Mouse (Mus musculus) intestine, embryonic 15.5 days (tissue): ENCODE results near the gene Sqstm1. TPM values are rescaled to one million over a fixed set of nuclear protein-coding genes. Genes with fewer than 3 reads are reported as not detected.
A peak's percentile ranks its signal among the peaks of the same experiment; 100 is the strongest.

ENCODE experiments used
- ATAC-seq: fragments of 200-750 bp; cut with Nextera tagmentation; 2 replicates; pipeline ENCODE4 v1.8.0; 2017; ENCODE audit warnings: moderate TSS enrichment, moderate library complexity
- H3K27ac ChIP-seq: fragments of 300-500 bp; sonication (generic); 2 replicates; pipeline ENCODE4 v1.5.1; 2015; ENCODE audit warnings: mild to moderate bottlenecking, inconsistent platforms
- H3K27me3 ChIP-seq: fragments of 300-500 bp; sonication (generic); replicated peaks from 2 replicates; pipeline ENCODE4 v1.6.1; 2015; ENCODE audit warnings: inconsistent platforms
- H3K36me3 ChIP-seq: fragments of 300-500 bp; sonication (generic); 2 replicates; pipeline ENCODE4 v1.6.1; 2015; ENCODE audit warnings: inconsistent platforms
- H3K4me1 ChIP-seq: fragments of 300-500 bp; sonication (generic); replicated peaks from 2 replicates; pipeline ENCODE4 v1.6.1; 2015; ENCODE audit warnings: inconsistent platforms
- H3K4me2 ChIP-seq: fragments of 300-500 bp; sonication (generic); replicated peaks from 2 replicates; pipeline ENCODE4 v1.6.1; 2015; ENCODE audit warnings: mild to moderate bottlenecking, inconsistent platforms
- H3K4me3 ChIP-seq: fragments of 300-500 bp; sonication (generic); replicated peaks from 2 replicates; pipeline ENCODE4 v1.5.1; 2015; ENCODE audit warnings: inconsistent platforms
- H3K9ac ChIP-seq: fragments of 300-500 bp; sonication (generic); 2 replicates; pipeline ENCODE4 v1.6.1; 2015; ENCODE audit warnings: inconsistent platforms
- H3K9me3 ChIP-seq: fragments of 300-500 bp; sonication (generic); 2 replicates; pipeline ENCODE4 v1.6.1; 2016; ENCODE audit warnings: inconsistent platforms
- WGBS: fragments of 180-500 bp; shearing (Covaris S2); methylation state at CpG from one replicate; pipeline ENCODE4 v1.1.7; 2015; 5-methylcytosine and 5-hydroxymethylcytosine counted together
- polyA plus RNA-seq: library from polyadenylated mRNA; unstranded; fragments of >200 nt; fragmentation: Nextera tagmentation; extraction: Ambion mirVana; gene quantifications from 2 replicates; pipeline ENCODE4 v1.2.1, GENCODE M21; 2015

Sqstm1 gene
- polyA plus RNA-seq, 1 experiment from 2014 or later: 189 TPM

DNA sequence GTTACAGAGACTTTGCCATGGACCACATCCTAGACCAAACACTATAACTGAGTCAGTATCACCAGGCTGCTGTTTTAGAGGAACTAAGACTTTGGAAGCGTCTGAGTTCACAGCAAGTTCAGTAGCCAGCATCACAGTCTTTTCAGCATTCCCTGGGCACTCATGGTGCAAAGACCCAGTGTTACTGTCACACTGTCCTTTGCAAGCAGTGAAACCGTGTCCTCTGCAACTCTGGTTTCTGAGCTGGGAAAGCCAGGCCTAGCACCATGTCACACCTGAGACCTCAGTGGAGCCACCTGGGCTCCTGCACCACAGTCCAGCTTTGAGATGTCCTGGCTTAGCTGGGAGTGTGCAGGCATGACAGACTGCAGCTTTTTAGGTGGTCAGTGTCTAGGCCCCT, 11.7 kb downstream of the Sqstm1 start:
- Histone ChIP-seq H3K27me3 (no peaks in the 10 kb centered on the region), H3K4me1 (no peaks in the 10 kb centered on the region; the same call in 1 of the 2 replicates), H3K36me3 (peaks cover 43% of the 10 kb centered on the region), H3K4me2 (no peak overlapping the region), H3K9me3 (no peaks in the 10 kb centered on the region), H3K9ac (no peak overlapping the region), H3K4me3 (no peak overlapping the region), H3K27ac (no peak overlapping the region)
- no peak for ATAC-seq
- WGBS: 89% methylated on average over 2 of the region's 2 CpGs

DNA sequence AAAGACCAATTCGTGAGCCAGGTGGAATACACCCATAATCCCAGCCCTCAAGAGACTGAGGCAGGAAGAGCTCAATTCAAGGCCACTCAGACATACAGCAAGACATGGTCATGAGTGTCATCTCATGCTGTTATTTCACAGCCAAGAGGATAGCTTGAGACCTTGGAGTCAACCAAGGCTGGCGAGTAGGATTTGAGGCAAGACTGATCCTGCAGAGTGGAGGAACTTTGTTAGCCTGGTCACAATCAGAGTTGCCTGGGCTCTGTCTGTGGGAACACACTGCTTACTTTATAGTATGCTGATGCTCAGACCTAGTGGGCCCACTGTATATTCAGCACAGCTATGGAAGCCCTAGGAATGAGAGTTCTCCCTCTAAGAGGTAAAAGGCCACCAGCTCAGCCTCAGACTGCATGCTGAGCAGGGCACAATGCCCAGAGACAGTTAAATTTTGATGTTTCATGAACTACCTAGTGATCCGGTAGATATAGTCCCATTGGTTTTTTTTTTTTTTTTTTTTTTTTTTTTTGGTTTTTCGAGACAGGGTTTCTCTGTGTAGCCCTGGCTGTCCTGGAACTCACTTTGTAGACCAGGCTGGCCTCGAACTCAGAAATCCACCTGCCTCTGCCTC, 12.3 kb downstream of the Sqstm1 start:
- H3K27me3 ChIP-seq: no peaks in the 10 kb centered on the region
- H3K4me2 ChIP-seq: no peak overlapping the region
- no peaks in the 10 kb centered on the region for H3K9me3 ChIP-seq
- no peak overlapping the region for H3K4me3 ChIP-seq
- H3K4me1 ChIP-seq: no peaks in the 10 kb centered on the region; the same call in 1 of the 2 replicates
- H3K9ac ChIP-seq: no peak overlapping the region
- no peak for ATAC-seq
- no peak overlapping the region for H3K27ac ChIP-seq
- peaks cover 40% of the 10 kb centered on the region for H3K36me3 ChIP-seq
- WGBS: 94% methylated on average over 4 of the region's 5 CpGs

DNA sequence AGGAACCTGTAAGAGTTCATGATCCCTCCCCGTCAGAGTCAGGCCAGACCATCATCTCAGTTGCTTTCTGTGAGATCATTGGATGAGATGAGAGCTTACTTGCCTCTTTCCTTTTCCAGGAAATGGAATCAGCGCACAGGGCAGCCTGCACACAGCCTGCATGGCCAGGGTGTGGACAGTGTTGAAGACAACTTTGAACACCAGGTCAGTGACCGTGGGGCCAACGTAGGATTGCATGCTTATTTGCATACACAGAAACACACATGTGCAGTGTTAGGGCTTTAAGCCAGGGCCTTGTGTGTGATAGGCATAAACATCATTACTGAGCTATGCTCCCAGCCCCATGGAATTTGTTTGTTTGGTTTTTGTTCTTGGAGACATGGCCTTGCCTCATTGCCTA, 13.1 kb downstream of the Sqstm1 start:
- H3K36me3 ChIP-seq: peaks cover 34% of the 10 kb centered on the region

DNA sequence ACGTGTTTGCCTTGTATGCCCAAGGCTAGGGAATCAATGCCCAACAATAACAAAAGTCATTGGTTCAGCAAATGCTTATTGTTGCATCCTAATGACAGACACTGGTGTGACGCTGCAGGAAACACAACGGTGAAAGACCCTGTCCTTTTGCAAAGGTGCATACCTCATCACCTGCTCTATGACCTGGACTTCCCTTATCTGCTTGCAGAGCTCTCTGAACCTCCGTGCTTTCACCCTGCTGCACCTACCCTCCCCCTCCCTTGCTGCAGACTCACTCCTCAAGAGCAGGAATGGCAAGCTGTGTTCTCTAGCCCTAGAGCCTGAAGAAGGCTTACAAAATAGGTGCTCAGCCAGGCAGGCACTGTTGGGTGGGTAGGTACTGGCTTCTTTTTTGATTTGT, 15.8 kb downstream of the Sqstm1 start:
- Histone ChIP-seq H3K27me3 (no peaks in the 10 kb centered on the region), H3K27ac (no peak overlapping the region), H3K4me2 (no peak overlapping the region), H3K9me3 (no peaks in the 10 kb centered on the region), H3K4me3 (no peak overlapping the region), H3K4me1 (no peaks in the 10 kb centered on the region; the same call in 1 of the 2 replicates), H3K9ac (no peak overlapping the region), H3K36me3 (peaks cover 10% of the 10 kb centered on the region; the same call in 1 of the 2 replicates)
- WGBS: 66% methylated on average over 4 of the region's 4 CpGs
- ATAC-seq: peak; percentile 62

More for the DNA sequence above, 13.1 kb downstream of the Sqstm1 start:
- Histone ChIP-seq H3K9me3 (no peaks in the 10 kb centered on the region), H3K4me2 (no peak overlapping the region), H3K27me3 (no peaks in the 10 kb centered on the region), H3K4me3 (no peak overlapping the region), H3K27ac (no peak overlapping the region), H3K4me1 (no peaks in the 10 kb centered on the region; the same call in 1 of the 2 replicates), H3K9ac (no peak overlapping the region)
- WGBS: 84% methylated on average over 4 of the region's 4 CpGs
- ATAC-seq: no peak

DNA sequence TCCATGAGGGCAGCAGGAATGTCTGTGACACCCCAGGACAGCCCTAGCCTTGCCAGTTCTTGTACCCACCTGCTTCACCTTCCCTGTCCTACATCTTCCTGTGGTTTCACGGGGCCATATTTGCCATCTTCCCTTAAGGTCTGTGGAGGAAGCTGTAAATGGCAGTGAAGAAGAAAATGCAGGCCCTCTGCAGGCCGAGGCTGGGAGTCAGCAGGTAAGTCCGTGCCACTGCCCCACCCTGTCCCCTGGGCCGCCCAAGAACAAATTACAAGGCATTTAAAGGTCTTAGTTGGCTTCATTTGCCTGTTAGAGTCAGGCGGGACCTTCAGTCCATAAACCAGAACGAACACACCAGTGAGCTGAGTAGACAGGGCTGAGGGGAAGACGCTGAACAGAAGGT, 16.6 kb downstream of the Sqstm1 start:
- H3K4me1 ChIP-seq: no peaks in the 10 kb centered on the region; the same call in 1 of the 2 replicates
- no peak overlapping the region for H3K4me3 ChIP-seq
- no peak overlapping the region for H3K4me2 ChIP-seq
- no peak overlapping the region for H3K9ac ChIP-seq
- H3K27me3 ChIP-seq: no peaks in the 10 kb centered on the region
- peaks cover 4% of the 10 kb centered on the region; the same call in 1 of the 2 replicates for H3K36me3 ChIP-seq
- WGBS: 57% methylated on average over 7 of the region's 7 CpGs
- no peak overlapping the region for H3K27ac ChIP-seq
- ATAC-seq: 0 out of 2 replicates have a peak, but pooled peaks have one; percentile 26
- H3K9me3 ChIP-seq: no peaks in the 10 kb centered on the region

DNA sequence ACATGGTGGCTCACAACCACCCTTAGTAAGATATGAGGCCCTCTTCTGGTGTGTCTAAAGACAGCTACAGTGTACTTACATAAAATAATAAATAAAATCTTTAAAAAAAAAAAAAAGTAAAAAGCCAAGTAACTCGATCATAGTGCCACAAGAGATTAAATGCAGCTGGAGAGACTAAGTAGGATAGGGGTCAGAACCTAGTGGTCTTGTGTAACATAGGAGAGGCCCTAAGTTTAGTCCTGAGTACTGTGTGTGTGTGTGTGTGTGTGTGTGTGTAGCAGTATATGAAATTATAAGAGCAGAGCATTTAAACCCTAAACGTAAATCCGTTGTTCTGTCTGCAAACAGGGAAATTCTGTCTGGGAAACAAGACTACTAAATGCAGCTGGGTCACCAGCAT, 18.3 kb downstream of the Sqstm1 start:
- Histone ChIP-seq H3K4me3 (no peak overlapping the region), H3K4me1 (no peaks in the 10 kb centered on the region; the same call in 1 of the 2 replicates), H3K4me2 (no peak overlapping the region), H3K9me3 (no peaks in the 10 kb centered on the region), H3K9ac (no peak overlapping the region), H3K27ac (no peak overlapping the region), H3K27me3 (no peaks in the 10 kb centered on the region), H3K36me3 (no peaks in the 10 kb centered on the region)
- ATAC-seq: no peak
- WGBS: 81% methylated on average over 3 of the region's 3 CpGs

DNA sequence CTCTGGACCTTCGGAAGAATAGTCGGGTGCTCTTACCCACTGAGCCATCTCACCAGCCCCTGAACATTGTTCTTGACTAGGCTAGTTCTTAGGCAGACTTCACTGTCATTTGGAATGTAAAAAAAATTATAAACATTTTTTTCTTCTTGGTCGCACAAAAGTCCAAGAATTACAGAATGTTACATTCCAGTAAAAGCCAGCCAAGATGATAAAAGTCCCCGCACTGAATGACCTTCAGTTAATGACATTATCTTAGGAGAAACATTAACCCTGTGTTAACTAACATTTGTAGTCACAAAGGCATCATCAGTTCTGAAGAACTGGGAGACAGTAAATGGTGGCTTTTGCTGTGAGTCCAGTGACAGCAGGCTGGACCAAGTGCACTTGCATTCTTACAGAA, 20.3 kb downstream of the Sqstm1 start:
- Histone ChIP-seq H3K4me1 (no peaks in the 10 kb centered on the region; the same call in 1 of the 2 replicates), H3K9ac (no peak overlapping the region), H3K4me3 (no peak overlapping the region), H3K4me2 (no peak overlapping the region), H3K27ac (no peak overlapping the region), H3K9me3 (no peaks in the 10 kb centered on the region), H3K36me3 (no peaks in the 10 kb centered on the region), H3K27me3 (no peaks in the 10 kb centered on the region)
- no peak for ATAC-seq
- 58% methylated on average over 4 of the region's 4 CpGs for WGBS

DNA sequence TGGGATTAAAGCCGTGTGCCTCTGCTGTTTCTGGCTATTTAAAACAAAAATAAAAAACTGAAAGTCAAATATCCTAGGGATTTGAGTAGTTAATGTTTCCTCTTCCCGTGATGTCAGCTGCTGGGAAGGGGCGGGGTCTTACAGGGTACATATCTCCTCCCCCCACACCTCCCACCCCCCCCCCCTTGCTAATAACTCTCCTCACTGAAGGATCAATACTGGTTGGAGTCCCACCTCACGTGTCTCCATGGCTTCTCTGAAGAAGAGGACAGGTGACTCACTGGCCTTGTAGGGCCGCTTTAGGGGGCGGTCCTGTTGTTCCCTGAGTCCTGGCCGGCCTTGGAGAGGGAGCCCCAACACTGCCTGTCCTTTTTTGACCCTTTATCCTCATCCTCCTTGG, 21.9 kb downstream of the Sqstm1 start:
- Histone ChIP-seq H3K27ac (no peak overlapping the region), H3K9me3 (no peaks in the 10 kb centered on the region), H3K4me2 (no peak overlapping the region), H3K4me3 (no peak overlapping the region), H3K4me1 (no peaks in the 10 kb centered on the region), H3K36me3 (no peaks in the 10 kb centered on the region), H3K9ac (no peak overlapping the region), H3K27me3 (no peaks in the 10 kb centered on the region)
- ATAC-seq: peak; percentile 45; the same call in 1 of the 2 replicates
- 48% methylated on average over 7 of the region's 7 CpGs for WGBS

DNA sequence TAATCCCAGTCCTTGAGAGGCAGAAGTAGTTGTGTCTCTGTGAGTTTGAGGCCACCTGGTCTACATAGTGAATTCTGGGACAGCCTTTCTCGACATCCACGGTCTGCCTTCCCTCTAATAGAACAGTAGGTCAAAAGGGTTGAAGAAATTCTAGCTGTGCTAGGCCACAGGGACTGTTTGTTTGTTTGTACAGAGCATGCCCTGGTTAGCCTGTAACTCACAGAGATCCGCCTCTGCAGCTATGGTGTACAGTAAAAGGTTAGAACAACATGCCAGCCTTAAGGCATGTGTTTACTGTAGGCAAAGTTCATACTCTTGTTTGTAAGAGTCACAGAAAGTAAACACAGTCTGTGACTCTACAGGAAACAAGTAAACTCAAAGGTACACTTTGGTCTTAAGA, 25.8 kb downstream of the Sqstm1 start:
- no peak overlapping the region for H3K9ac ChIP-seq
- no peaks in the 10 kb centered on the region for H3K36me3 ChIP-seq
- H3K4me2 ChIP-seq: no peak overlapping the region
- H3K4me1 ChIP-seq: 0 out of 2 replicates have a peak, but pooled peaks cover 2% of the 10 kb centered on the region
- H3K4me3 ChIP-seq: no peak overlapping the region
- H3K9me3 ChIP-seq: no peaks in the 10 kb centered on the region
- ATAC-seq: no peak
- 75% methylated on average over 3 of the region's 3 CpGs for WGBS
- H3K27ac ChIP-seq: no peak overlapping the region
- H3K27me3 ChIP-seq: no peaks in the 10 kb centered on the region

DNA sequence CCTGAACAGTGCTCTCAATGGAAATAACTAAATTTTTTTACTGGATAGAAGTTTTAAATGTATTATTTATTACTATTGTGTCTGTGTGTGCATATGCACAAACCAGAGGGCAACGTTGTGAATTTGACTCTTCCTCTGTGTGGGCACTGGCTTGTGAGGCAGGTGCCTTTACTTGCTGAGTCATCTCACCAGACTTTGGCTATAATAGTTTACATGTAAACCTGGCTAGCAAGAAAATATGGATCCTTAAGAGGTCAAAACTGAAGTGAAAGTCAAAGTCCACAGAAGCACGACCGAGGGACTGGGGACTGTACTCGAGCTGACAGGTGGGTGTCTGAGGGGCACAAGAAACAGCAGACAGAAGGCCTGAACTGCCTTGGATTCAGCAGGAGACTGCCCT, 27.9 kb downstream of the Sqstm1 start:
- Histone ChIP-seq H3K4me3 (no peak overlapping the region), H3K36me3 (no peaks in the 10 kb centered on the region), H3K9me3 (no peaks in the 10 kb centered on the region), H3K27ac (no peak overlapping the region), H3K4me1 (0 out of 2 replicates have a peak, but pooled peaks cover 2% of the 10 kb centered on the region), H3K9ac (no peak overlapping the region), H3K4me2 (no peak overlapping the region), H3K27me3 (no peaks in the 10 kb centered on the region)
- 75% methylated on average over 4 of the region's 4 CpGs for WGBS
- no peak for ATAC-seq

DNA sequence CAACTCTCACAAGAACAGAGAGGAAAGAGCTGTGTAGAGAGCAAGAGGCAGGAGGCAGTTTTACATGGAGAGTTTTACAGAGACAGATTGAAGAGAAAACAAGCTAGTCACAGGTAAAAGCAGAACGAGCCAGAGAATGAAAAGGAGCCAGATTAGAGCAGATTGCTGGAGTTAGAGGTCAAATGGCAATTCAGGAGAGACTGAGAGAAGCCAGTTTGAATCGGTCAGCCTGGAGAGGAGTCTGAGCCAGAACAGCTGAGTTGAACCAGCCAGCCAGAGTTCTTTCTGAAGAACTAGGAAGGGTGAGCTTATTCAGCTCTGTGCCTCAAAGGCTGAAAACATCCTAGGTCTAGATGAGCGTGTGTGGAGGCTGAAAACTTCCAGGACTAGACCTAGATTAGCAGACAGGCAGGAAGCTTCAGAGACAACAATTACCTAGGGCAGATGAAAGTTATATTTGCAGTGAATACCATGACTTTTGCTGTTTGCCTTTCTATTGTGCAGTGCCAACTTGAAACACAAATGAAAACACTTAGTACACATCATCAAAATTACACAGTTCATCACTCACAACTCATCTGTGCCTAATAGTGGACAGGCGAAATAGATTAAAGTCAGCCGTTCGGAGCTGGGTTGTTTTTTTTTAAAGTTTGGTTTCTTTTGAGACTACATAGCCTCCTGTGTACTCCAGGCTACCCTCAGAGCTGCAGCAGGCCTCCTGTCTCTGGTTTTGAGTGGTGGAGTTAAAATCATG, 30.0 kb downstream of the Sqstm1 start:
- H3K27ac ChIP-seq: no peak overlapping the region
- H3K4me3 ChIP-seq: no peak overlapping the region
- no peak overlapping the region for H3K9ac ChIP-seq
- no peaks in the 10 kb centered on the region for H3K27me3 ChIP-seq
- 74% methylated on average over 6 of the region's 6 CpGs for WGBS
- H3K4me1 ChIP-seq: 0 out of 2 replicates have a peak, but pooled peaks cover 2% of the 10 kb centered on the region
- H3K36me3 ChIP-seq: no peaks in the 10 kb centered on the region
- no peak for ATAC-seq
- no peak overlapping the region for H3K4me2 ChIP-seq
- no peaks in the 10 kb centered on the region for H3K9me3 ChIP-seq

DNA sequence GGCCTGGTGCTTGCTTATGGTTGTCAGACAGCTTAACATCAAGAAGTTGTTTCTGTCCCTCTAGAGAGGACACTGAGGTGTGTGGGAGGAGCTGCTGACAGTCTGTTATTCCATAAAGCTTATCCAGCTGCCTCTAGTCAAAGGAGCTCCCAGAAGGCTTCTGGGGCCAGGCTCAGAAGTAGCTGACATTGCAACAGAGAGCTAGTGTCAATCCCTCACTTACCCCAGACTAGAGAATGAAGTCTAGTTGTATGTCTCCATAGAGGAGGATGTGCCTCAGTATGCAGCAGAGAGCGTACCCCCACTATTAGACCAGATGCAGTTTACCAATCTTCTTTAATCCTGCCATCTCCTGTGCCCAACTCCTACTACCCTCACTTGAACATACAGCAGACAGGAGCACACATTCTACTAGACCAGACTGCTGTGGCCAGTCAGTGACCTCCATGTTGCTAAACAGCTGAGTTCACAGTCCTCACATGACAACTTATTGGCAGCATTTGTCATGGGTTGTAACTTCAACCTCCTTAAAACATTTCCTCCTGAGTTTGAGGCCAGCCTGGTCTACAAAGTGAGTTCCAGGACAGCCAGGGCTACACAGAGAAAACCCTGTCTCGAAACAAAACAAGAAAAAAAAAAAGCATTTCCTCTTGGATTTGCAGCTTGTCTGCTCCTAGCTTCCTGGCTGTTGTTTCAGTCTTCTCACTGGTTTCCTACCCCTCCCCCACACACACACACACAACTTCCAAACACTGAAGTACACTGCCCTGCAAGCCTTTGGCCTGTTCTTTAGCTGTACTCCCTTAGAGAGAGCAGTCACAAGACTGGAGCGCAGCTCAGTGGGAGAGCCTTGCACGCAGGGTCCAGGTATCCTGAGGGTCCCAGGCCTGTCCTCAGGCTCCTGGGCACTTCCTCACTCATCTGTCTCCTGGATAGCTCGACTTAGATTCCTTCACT, 31.8 kb downstream of the Sqstm1 start:
- H3K4me2 ChIP-seq: no peak overlapping the region
- whole genome bisulfite sequencing: 71% methylated on average over 5 of the region's 5 CpGs
- no peaks in the 10 kb centered on the region for H3K36me3 ChIP-seq
- no peaks in the 10 kb centered on the region for H3K9me3 ChIP-seq
- no peaks in the 10 kb centered on the region for H3K27me3 ChIP-seq
- H3K9ac ChIP-seq: no peak overlapping the region
- H3K4me1 ChIP-seq: peaks cover 8% of the 10 kb centered on the region; the same call in 1 of the 2 replicates
- H3K27ac ChIP-seq: no peak overlapping the region
- H3K4me3 ChIP-seq: no peak overlapping the region
- no peak for ATAC-seq
